Mouse (Mus musculus): ENCODE measurements at regions not wholly inside any gene's neighbourhood (a gene's known extent, or its start where the extent isn't known, plus 50 kb on each side); places are given as distances from the start of the nearest gene placed in this dataset.
"Not testable (repeated sequence)": the region's sequence is repeated elsewhere in the genome, so short reads cannot be mapped to it uniquely, and the experiment has no call there.

DNA sequence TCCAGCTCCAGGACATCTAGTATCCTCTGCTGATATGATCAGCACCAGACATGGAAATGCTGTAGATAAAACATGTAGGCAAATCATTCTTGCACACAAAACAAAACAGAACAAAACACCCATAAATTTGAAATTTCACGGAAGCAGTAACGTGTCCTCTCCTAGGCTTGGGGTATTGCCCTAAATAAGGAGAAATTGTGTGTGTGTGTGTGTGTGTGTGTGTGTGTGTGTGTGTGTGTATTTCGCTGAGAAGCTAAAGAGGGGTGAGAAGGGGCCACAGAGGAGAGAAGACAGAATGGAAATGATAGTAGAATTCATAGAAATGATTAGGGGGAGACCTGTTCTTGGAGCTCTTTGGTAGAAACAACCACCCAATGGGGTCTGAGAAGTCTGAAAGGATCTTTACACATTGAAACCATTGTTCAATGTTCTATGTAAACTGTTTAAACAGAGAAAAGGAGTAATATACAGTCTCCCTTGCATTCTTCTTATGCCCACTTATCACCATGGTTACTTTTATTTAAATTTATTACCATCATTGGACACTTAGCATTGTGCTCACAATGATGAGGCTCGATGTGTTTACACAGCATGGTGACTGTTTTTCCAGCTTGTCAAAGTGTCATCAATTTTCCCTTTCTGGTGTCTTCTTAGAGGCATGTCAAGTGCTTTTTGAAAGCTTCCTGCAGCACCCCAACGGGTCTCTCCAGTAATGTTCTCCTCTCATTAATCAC is 317.3 kb upstream of the 4933412E24Rik start:
- in situ Hi-C loops (cut with MboI; ENCODE audit: low pct_unique_long_range_greater_than_20kb in 1 of 2, low sequenced_read_pairs in 2 of 2, unreplicated experiment in 1 of 2), result no loop called here

DNA sequence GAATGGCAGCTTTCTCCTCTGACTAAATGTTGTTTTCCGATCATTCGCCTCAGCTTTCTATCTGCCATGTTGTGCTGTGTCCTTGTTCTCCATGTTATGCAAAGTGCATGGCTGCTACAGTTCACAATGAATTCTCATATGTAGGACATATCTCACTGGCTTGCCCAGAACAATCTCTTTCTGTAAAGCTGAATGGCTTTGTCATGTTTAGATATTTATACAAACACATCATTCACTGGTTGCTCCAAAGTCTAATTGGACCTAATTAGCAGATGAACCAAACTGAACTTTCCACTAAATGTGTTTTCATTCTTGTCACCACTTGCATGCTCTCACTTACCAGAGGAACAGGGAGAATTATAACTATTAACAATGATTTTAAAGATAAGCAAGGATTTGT is 301.2 kb upstream of the 4933412E24Rik start:
- in situ Hi-C loops (cut with MboI; ENCODE audit: low pct_unique_long_range_greater_than_20kb in 1 of 2, low sequenced_read_pairs in 2 of 2, unreplicated experiment in 1 of 2), result no loop called here

- in situ Hi-C loops (cut with MboI; ENCODE audit: low pct_unique_long_range_greater_than_20kb in 1 of 2, low sequenced_read_pairs in 2 of 2, unreplicated experiment in 1 of 2), result no loop called here
Measured at GRCm38 (mm10) chr15:60315210-60315609, 298.8 kb upstream of the 4933412E24Rik start.

GRCm38 (mm10) chr15:60309909-60310308 is 293.5 kb upstream of the 4933412E24Rik start:
- in situ Hi-C loops (cut with MboI; ENCODE audit: low pct_unique_long_range_greater_than_20kb in 1 of 2, low sequenced_read_pairs in 2 of 2, unreplicated experiment in 1 of 2), result no loop called here

- in situ Hi-C loops (cut with MboI; ENCODE audit: low pct_unique_long_range_greater_than_20kb in 1 of 2, low sequenced_read_pairs in 2 of 2, unreplicated experiment in 1 of 2), result no loop called here
Measured at GRCm38 (mm10) chr15:60308968-60309367, 292.6 kb upstream of the 4933412E24Rik start.

GRCm38 (mm10) chr15:60308126-60308525 is 291.7 kb upstream of the 4933412E24Rik start:
- in situ Hi-C loops (cut with MboI; ENCODE audit: low pct_unique_long_range_greater_than_20kb in 1 of 2, low sequenced_read_pairs in 2 of 2, unreplicated experiment in 1 of 2), result no loop called here

DNA sequence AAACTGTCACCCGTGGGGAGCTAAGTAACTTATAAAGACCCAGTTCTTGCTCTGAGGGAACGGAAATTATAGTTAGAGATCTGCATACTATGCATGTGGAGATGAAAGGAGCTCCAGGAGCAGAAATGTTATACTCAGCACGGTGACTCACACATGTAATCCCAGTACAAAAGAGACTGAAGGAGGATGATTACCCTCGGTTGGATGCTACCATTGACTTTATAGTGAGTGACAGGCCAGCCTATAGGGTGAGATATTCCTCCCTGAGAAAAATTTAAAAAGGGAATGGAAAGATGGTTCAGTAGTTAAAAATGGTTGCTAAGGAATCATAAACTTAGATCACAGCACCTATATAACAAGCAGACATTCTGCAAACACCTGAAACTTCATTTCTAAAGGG is 287.1 kb upstream of the 4933412E24Rik start:
- in situ Hi-C loops (cut with MboI; ENCODE audit: low pct_unique_long_range_greater_than_20kb in 1 of 2, low sequenced_read_pairs in 2 of 2, unreplicated experiment in 1 of 2), result no loop called here

DNA sequence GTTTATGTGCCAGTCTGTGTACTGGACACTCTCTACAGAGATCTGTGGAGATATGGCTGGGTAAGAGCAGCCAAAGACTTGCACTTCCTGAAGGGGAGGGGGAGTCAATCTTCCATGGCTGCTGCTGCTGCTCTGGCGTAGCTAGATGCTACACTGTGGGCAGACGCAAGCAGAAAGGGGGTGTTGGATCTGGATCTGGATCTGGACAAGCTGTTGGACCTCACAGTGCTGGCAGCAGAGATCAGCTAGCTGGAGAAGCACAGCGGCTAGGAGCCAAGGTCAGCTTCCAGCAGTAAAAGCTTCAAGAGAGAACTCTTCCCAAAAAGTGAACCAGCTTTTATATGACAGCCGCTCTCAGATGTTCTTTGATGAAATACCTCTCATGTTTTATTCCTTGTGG is 285.5 kb upstream of the 4933412E24Rik start:
- in situ Hi-C loops (cut with MboI; ENCODE audit: low pct_unique_long_range_greater_than_20kb in 1 of 2, low sequenced_read_pairs in 2 of 2, unreplicated experiment in 1 of 2), result no loop called here

GRCm38 (mm10) chr15:60285321-60285720 is 268.9 kb upstream of the 4933412E24Rik start:
- in situ Hi-C loops (cut with MboI; ENCODE audit: low pct_unique_long_range_greater_than_20kb in 1 of 2, low sequenced_read_pairs in 2 of 2, unreplicated experiment in 1 of 2), result no loop called here

DNA sequence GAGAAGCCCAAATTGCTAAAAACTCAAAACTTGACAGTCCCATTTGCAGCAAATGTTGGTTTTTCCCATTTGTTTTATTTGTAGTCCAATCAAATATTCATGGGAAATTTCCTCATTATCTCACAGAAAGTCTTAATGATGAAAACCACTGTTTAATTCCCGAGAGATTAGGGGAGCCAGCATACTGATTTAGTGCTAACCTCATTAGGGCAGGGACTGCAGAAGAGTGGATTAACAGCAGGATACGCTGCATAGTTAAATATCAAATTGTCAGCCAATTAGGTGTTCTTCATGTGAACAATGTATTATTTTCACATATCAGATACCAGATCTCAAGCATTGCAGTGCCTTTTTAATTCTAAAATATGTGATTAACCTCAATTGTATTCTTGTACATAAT is 264.0 kb upstream of the 4933412E24Rik start:
- in situ Hi-C loops (cut with MboI; ENCODE audit: low pct_unique_long_range_greater_than_20kb in 1 of 2, low sequenced_read_pairs in 2 of 2, unreplicated experiment in 1 of 2), result no loop called here

DNA sequence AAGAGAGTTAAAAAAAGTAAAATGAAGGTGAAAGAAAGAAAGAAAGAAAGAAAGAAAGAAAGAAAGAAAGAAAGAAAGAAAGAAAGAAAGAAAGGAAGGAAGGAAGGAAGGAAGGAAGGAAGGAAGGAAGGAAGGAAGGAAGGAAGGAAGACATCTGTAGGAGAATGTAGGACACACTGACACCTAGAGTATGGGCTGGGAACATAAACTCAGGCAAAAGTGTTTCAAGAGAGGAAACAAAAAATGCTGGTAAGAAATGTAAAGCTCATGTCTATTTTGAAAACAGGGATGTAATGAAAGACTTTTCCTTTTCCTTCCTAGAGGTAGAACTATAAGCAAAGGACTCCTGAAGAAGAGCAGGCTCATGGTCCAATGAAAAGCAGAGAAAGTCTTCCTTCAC is 237.2 kb upstream of the 4933412E24Rik start:
- in situ Hi-C loops (cut with MboI; ENCODE audit: low pct_unique_long_range_greater_than_20kb in 1 of 2, low sequenced_read_pairs in 2 of 2, unreplicated experiment in 1 of 2), result not testable (repeated sequence)

- in situ Hi-C loops (cut with MboI; ENCODE audit: low pct_unique_long_range_greater_than_20kb in 1 of 2, low sequenced_read_pairs in 2 of 2, unreplicated experiment in 1 of 2), result no loop called here
Measured at GRCm38 (mm10) chr15:60226335-60226938, 210.0 kb upstream of the 4933412E24Rik start.

- in situ Hi-C loops (cut with MboI; ENCODE audit: low pct_unique_long_range_greater_than_20kb in 1 of 2, low sequenced_read_pairs in 2 of 2, unreplicated experiment in 1 of 2), result no loop called here
Measured at GRCm38 (mm10) chr15:60195070-60195469, 178.7 kb upstream of the 4933412E24Rik start.

DNA sequence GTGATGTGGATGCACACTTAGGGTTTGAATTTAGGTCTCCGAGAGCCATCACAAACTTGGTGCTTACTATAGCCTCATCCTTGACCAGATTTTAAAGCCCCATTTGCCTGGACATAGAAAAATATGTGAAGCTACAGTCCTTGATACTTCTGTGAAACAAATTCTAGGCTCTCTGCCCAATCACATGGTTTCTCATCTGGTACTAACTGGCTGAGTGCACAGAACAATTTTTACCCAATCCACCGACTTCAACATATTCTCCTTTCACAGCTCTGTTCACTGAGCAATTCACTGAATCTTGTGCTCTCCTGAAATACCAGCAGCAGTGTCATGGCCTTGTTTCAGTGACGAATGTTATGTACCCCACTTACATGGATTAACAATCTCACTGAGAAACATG is 176.7 kb upstream of the 4933412E24Rik start:
- in situ Hi-C loops (cut with MboI; ENCODE audit: low pct_unique_long_range_greater_than_20kb in 1 of 2, low sequenced_read_pairs in 2 of 2, unreplicated experiment in 1 of 2), result no loop called here

DNA sequence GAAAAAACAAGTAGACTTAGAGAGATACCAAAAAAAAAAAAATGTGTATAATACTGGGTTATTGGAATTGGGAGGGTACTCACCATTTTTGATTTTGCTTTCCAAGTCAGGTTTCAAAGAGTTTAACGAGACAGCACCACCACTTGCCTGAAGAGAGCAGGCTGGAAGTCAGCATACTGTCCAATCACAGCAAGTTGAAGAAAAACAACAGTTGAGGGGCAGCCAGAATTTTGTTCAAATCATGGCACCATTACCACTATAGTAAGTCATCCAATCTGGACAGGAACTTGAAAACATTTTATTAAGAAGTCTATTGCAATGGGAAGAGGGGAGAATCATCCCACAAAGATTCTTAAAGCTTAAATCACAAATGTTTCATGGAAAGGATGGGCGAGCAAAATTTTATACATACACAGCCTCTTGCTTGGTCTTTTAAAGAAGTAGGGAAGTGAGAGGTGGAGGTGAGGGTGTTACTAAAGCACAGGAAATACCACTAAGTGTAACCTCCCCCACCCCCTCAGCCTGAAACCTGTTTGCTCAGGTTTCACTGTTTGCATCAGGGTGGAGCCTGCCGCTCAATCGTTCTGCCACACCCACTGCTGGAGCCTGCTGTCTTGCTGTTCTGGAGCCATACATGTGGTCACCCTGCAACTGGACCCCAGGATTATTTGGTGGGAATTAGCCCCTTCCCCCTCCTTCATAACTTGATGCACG is 170.7 kb upstream of the 4933412E24Rik start:
- in situ Hi-C loops (cut with MboI; ENCODE audit: low pct_unique_long_range_greater_than_20kb in 1 of 2, low sequenced_read_pairs in 2 of 2, unreplicated experiment in 1 of 2), result no loop called here

GRCm38 (mm10) chr15:60141554-60142070 is 125.2 kb upstream of the 4933412E24Rik start:
- in situ Hi-C loops (cut with MboI; ENCODE audit: low pct_unique_long_range_greater_than_20kb in 1 of 2, low sequenced_read_pairs in 2 of 2, unreplicated experiment in 1 of 2), result loop anchor here in 1 of 2 experiments (5.0 kb wide), 1 partner anchor 681 kb away; no protein-coding TSS in a partner anchor

GRCm38 (mm10) chr15:60136671-60137070 is 120.3 kb upstream of the 4933412E24Rik start:
- in situ Hi-C loops (cut with MboI; ENCODE audit: low pct_unique_long_range_greater_than_20kb in 1 of 2, low sequenced_read_pairs in 2 of 2, unreplicated experiment in 1 of 2), result no loop called here

DNA sequence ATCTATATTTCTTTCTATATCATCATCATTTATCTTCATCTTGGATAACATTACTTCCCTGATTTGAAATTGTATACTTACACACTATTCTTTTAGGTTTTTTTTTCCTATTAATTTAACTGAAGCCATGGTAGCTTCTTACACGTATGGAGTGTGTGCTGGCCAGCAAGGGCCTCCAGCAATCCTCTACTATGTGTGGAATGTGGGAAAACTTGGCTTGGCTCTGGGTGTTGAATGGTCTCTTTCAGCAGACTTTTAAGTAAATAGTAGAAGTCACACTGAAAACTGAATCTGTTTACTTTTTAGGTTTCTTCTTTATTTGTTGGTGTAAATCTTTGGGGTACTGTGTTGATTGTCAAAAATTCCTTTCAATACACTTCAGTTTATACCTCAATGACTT is 118.1 kb upstream of the 4933412E24Rik start:
- in situ Hi-C loops (cut with MboI; ENCODE audit: low pct_unique_long_range_greater_than_20kb in 1 of 2, low sequenced_read_pairs in 2 of 2, unreplicated experiment in 1 of 2), result no loop called here

- in situ Hi-C loops (cut with MboI; ENCODE audit: low pct_unique_long_range_greater_than_20kb in 1 of 2, low sequenced_read_pairs in 2 of 2, unreplicated experiment in 1 of 2), result no loop called here
Measured at GRCm38 (mm10) chr15:60132701-60133100, 116.3 kb upstream of the 4933412E24Rik start.

Measured in mouse embryonic stem cell (cell line).